Mouse (Mus musculus) heart, postnatal 0 days (tissue): ENCODE data around the gene Klf7. TPM values are rescaled to one million over a fixed set of nuclear protein-coding genes. Genes with fewer than 3 reads are reported as not detected.

ENCODE experiments used
- ATAC-seq: fragments of 200-750 bp; cut with Nextera tagmentation; 2 replicates; pipeline ENCODE4 v1.8.0; 2017; ENCODE audit warnings: low read depth, moderate number of reproducible peaks, moderate library complexity; ENCODE audit not compliant: insufficient read depth
- DNase-seq: peaks from one replicate; pipeline ENCODE4 v3.0.0-alpha.2; 2016; ENCODE audit warnings: low spot score
- H3K27ac ChIP-seq: fragments of 300-500 bp; sonication (generic); 2 replicates; pipeline ENCODE4 v1.5.1; 2014; ENCODE audit warnings: low read depth, mild to moderate bottlenecking
- H3K27me3 ChIP-seq: fragments of 300-500 bp; sonication (generic); 2 replicates; pipeline ENCODE4 v1.6.1; 2014; ENCODE audit warnings: low read length, mixed read lengths; ENCODE audit not compliant: control insufficient read depth, insufficient read depth
- H3K36me3 ChIP-seq: fragments of 300-500 bp; sonication (generic); replicated peaks from 2 replicates; pipeline ENCODE4 v1.6.1; 2014; ENCODE audit warnings: low read length, mixed read lengths; ENCODE audit not compliant: control insufficient read depth, insufficient read depth
- H3K4me1 ChIP-seq: fragments of 300-500 bp; sonication (generic); 2 replicates; pipeline ENCODE4 v1.6.1; 2014; ENCODE audit warnings: antibody characterized with exemption; ENCODE audit not compliant: control insufficient read depth, insufficient read depth
- H3K4me2 ChIP-seq: fragments of 300-500 bp; sonication (generic); 2 replicates; pipeline ENCODE4 v1.6.1; 2014; ENCODE audit warnings: low read depth, mild to moderate bottlenecking, low read length, moderate library complexity
- H3K4me3 ChIP-seq: fragments of 300-500 bp; sonication (generic); 2 replicates; pipeline ENCODE4 v1.5.1; 2014; ENCODE audit warnings: low read depth, low read length
- H3K9ac ChIP-seq: fragments of 300-500 bp; sonication (generic); replicated peaks from 2 replicates; pipeline ENCODE4 v1.6.1; 2014; ENCODE audit warnings: low read depth, low read length, mixed read lengths
- H3K9me3 ChIP-seq: fragments of 300-500 bp; sonication (generic); replicated peaks from 2 replicates; pipeline ENCODE4 v1.6.1; 2016; ENCODE audit warnings: low read length; ENCODE audit not compliant: control insufficient read depth
- CTCF ChIP-seq: IDR thresholded peaks from 2 replicates; pipeline ENCODE4 v1.5.1; 2016; ENCODE audit warnings: antibody characterized with exemption, control low read depth, low read depth
- EP300 ChIP-seq: IDR thresholded peaks from 2 replicates; pipeline ENCODE4 v1.6.1; 2016; ENCODE audit warnings: antibody characterized with exemption, low read depth
- WGBS: fragments of 180-500 bp; shearing (Covaris S2); extraction: QIAGEN DNeasy Blood & Tissue Kit; methylation state at CpG from one replicate; pipeline ENCODE4 v1.1.7; 2014; 5-methylcytosine and 5-hydroxymethylcytosine counted together
- polyA plus RNA-seq: library from polyadenylated mRNA; unstranded; fragments of >200 nt; fragmentation: Nextera tagmentation; extraction: Ambion mirVana; gene quantifications from 2 replicates; pipeline ENCODE4 v1.2.1, GENCODE M21; 2015
- total RNA-seq: library from RNA; depleted of rRNA; stranded (reverse); fragments of >200 nt; gene quantifications from 2 replicates; pipeline ENCODE4 v1.2.3, GENCODE M21; 2014; ENCODE audit warnings: low replicate concordance

Gene Klf7
- total and polyA plus RNA-seq, 2 experiments from 2014 or later, result 8.6 to 17.4 TPM

- WGBS, result 63% methylated on average over 12 of the region's 12 CpGs
- Histone ChIP-seq H3K36me3 (no peaks in the 10 kb centered on the region; the same call in 1 of the 2 replicates), H3K27ac (peak overlapping the region; percentile 69), H3K27me3 (no peaks in the 10 kb centered on the region), H3K4me1 (peaks cover 37% of the 10 kb centered on the region), H3K9ac (no peak overlapping the region), H3K9me3 (no peaks in the 10 kb centered on the region), H3K4me2 (peak overlapping the region; percentile 41), H3K4me3 (no peak overlapping the region; the same call in 1 of the 2 replicates)
- ATAC-seq, result no peak; the same call in 1 of the 2 replicates
- TF ChIP-seq CTCF, result no peak
- TF ChIP-seq EP300, result no peak
- DNase-seq, result no peak
Measured at GRCm38 (mm10) chr1:64088604-64089320, 33.3 kb downstream of the Klf7 start.

DNA sequence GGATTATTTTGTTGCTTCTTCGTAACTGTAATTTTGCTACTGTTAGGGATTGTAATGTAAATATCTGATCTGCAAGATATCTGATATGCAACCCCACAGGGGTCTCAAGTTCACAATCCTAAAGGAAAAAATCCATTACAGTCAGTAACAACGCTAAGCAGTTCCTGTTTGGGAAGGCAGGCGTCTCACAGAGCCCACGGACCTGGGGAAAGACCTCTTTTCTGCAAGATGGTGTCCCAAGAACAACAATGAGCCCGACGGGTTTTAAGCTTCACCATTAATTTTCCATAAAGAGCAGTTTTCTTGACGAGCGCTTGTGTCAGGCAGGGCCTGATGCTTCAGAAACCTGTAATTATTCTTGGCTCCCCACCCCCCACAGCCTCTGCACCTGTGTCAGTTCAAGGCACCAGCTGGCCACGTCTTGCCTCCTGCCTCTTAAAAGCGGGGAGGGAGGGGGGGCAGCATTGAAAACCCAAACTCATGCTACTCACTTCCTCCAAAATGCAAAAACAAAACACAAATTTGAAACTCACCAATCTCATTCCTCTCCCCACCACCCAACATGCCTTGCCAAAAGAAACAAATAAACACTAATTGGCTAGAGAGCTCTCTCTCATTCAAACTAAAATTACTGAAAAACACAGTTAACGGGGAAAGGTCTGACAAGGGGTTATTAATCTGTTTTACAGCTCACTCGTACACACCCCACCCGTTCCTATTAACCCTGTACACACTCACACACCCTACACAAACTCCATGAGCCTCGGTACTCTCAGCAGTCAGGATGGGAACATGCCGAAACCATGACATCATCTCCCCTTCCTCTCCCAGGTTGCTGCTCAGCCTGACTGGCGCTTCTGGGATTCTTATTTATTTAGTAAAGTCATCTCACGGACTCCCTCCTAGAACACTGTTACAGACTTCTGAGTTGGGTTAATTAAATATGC is 34.2 kb downstream of the Klf7 start:
- Histone ChIP-seq H3K4me1 (peaks cover 42% of the 10 kb centered on the region), H3K36me3 (no peaks in the 10 kb centered on the region), H3K4me3 (peak overlapping the region; percentile 19; the same call in 1 of the 2 replicates), H3K9me3 (no peaks in the 10 kb centered on the region), H3K9ac (no peak overlapping the region), H3K27me3 (no peaks in the 10 kb centered on the region), H3K27ac (peak overlapping the region; percentile 69), H3K4me2 (peak overlapping the region; percentile 41)
- WGBS, result 35% methylated on average over 17 of the region's 17 CpGs
- TF ChIP-seq EP300, result no peak
- no peak for TF ChIP-seq CTCF
- ATAC-seq, result peak; percentile 80
- DNase-seq, result peak; percentile 73

GRCm38 (mm10) chr1:64085875-64086274 is 36.2 kb downstream of the Klf7 start:
- no peak overlapping the region for H3K27ac ChIP-seq
- H3K4me1 ChIP-seq, result peaks cover 50% of the 10 kb centered on the region
- no peak overlapping the region for H3K4me3 ChIP-seq
- DNase-seq (no peak), ATAC-seq (no peak)
- no peak overlapping the region for H3K9ac ChIP-seq
- H3K36me3 ChIP-seq, result no peaks in the 10 kb centered on the region
- 79% methylated on average over 4 of the region's 4 CpGs for WGBS
- no peak overlapping the region for H3K4me2 ChIP-seq
- no peaks in the 10 kb centered on the region for H3K27me3 ChIP-seq
- TF ChIP-seq CTCF, result no peak
- no peak for TF ChIP-seq EP300
- no peaks in the 10 kb centered on the region for H3K9me3 ChIP-seq

DNA sequence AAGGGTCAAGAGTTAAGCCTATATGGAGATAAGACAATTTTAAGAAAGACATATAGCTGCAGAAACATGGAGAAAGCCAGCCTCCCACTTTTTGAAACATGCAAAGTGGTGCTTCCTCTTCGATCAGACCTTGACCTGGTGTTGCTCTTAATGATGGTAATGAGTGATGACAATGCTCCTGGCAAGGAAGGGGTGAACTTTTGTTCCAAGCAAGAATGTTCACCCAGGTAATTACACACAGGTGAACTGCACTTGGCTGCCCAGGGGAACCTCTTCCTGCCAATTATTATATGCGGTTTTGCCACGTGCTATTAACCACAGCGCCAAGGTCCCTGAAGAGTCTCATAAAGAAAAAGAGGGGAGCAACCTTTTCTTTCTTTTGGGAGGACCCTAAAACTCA is 36.7 kb downstream of the Klf7 start:
- no peak overlapping the region for H3K27ac ChIP-seq
- 86% methylated on average over 4 of the region's 4 CpGs for WGBS
- H3K9ac ChIP-seq, result no peak overlapping the region
- H3K27me3 ChIP-seq, result no peaks in the 10 kb centered on the region
- H3K9me3 ChIP-seq, result no peaks in the 10 kb centered on the region
- no peak overlapping the region for H3K4me3 ChIP-seq
- no peak for ATAC-seq
- peaks cover 54% of the 10 kb centered on the region for H3K4me1 ChIP-seq
- H3K4me2 ChIP-seq, result no peak overlapping the region
- H3K36me3 ChIP-seq, result no peaks in the 10 kb centered on the region
- no peak for TF ChIP-seq EP300
- DNase-seq, result no peak

GRCm38 (mm10) chr1:64084706-64085105 is 37.4 kb downstream of the Klf7 start:
- no peaks in the 10 kb centered on the region for H3K27me3 ChIP-seq
- TF ChIP-seq CTCF (no peak), EP300 (no peak)
- H3K4me3 ChIP-seq, result no peak overlapping the region
- no peak overlapping the region for H3K4me2 ChIP-seq
- no peak for ATAC-seq
- H3K36me3 ChIP-seq, result no peaks in the 10 kb centered on the region
- H3K4me1 ChIP-seq, result peaks cover 56% of the 10 kb centered on the region
- H3K27ac ChIP-seq, result no peak overlapping the region
- WGBS, result 61% methylated on average over 3 of the region's 3 CpGs
- H3K9me3 ChIP-seq, result no peaks in the 10 kb centered on the region
- DNase-seq, result no peak
- H3K9ac ChIP-seq, result no peak overlapping the region
